ENCODE assay signal across 25 mouse cellular contexts in the genomic region with DNA sequence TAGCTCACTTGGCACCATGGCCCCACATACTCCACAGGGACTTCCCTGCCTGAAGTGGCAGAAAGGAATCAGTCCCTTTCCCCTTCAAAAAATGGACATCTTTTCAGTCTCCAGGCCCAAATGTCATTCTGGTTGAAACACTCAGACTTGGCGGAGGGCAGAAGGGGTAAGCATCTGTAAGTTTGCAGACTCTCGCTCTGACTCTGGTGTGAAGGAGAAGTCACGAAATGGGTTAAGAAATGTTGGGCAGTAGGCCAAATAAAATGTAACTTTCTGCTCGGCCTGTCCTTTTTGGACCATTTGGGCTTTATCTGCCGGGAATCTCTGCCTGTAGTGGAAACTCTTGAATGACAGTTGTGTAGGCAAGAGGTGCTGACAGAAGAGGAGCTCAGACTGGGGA.
DNase-seq lines count a peak whose midpoint lies in the region; ATAC-seq and TF ChIP-seq lines count a peak whose summit lies in the region.
"Had no signal": no experiment of that assay in that cellular context is flagged by ENCODE, and none has a peak within 500 bp of the region (broad histone marks: within the 10 kb centered on the region; RNA-seq: fewer than 3 reads in every experiment).

No protein-coding gene starts in this region.

- H3K4me1 ChIP-seq in lung, embryonic 14.5 days (ENCODE audit: insufficient read depth) = no peaks in the 10 kb centered on the region
- H3K4me1 ChIP-seq in lung, embryonic 16.5 days (replicated peaks; ENCODE audit: control insufficient read depth, insufficient read depth, low read length) = no peaks in the 10 kb centered on the region; the same call in 1 of the 2 replicates
- H3K4me1 ChIP-seq in ES-Bruce4 (ENCODE audit: control insufficient read depth, insufficient read depth, low read length) = no peaks in the 10 kb centered on the region
- H3K4me1 ChIP-seq: embryonic facial prominence, embryonic 13.5 days; embryonic facial prominence, embryonic 15.5 days; forebrain, embryonic 12.5 days had no signal

- H3K4me2 ChIP-seq in lung, embryonic 14.5 days = no peak overlapping the region
- no peak overlapping the region for H3K4me2 ChIP-seq in lung, embryonic 16.5 days (ENCODE audit: low read depth, low read length)
- H3K4me2 ChIP-seq: embryonic facial prominence, embryonic 13.5 days; embryonic facial prominence, embryonic 15.5 days; forebrain, embryonic 12.5 days had no signal

- no peaks in the 10 kb centered on the region for H3K36me3 ChIP-seq in lung, embryonic 14.5 days (ENCODE audit: insufficient read depth)
- no peaks in the 10 kb centered on the region for H3K36me3 ChIP-seq in lung, embryonic 16.5 days (ENCODE audit: control insufficient read depth, insufficient read depth, low read length)
- no peaks in the 10 kb centered on the region for H3K36me3 ChIP-seq in ES-Bruce4 (ENCODE audit: control insufficient read depth, insufficient read depth, low read length, poor library complexity, severe bottlenecking)
- H3K36me3 ChIP-seq: embryonic facial prominence, embryonic 13.5 days; embryonic facial prominence, embryonic 15.5 days; forebrain, embryonic 10.5 days; forebrain, embryonic 12.5 days had no signal

- no peak for TF ChIP-seq EP300 in ES-Bruce4 (IDR thresholded peaks at IDR 0.05; ENCODE audit: insufficient read depth, low read depth, low read length)

- H3K27ac ChIP-seq in lung, embryonic 14.5 days (ENCODE audit: low read depth) = no peak overlapping the region
- no peak overlapping the region for H3K27ac ChIP-seq in lung, embryonic 16.5 days (ENCODE audit: low read length)
- H3K27ac ChIP-seq in ES-Bruce4 (ENCODE audit: insufficient read depth, low read length) = peak overlapping the region; percentile 38; the same call in 1 of the 2 replicates
- H3K27ac ChIP-seq: embryonic facial prominence, embryonic 13.5 days; embryonic facial prominence, embryonic 15.5 days; forebrain, embryonic 10.5 days; forebrain, embryonic 12.5 days had no signal

- H3K9me3 ChIP-seq in lung, embryonic 14.5 days (ENCODE audit: low read depth, low read length) = no peaks in the 10 kb centered on the region
- no peaks in the 10 kb centered on the region for H3K9me3 ChIP-seq in lung, embryonic 16.5 days (ENCODE audit: control insufficient read depth, low read length)
- no peaks in the 10 kb centered on the region for H3K9me3 ChIP-seq in ES-Bruce4 (replicated peaks; ENCODE audit: control insufficient read depth, insufficient read depth, low read length, poor library complexity, severe bottlenecking)
- H3K9me3 ChIP-seq: embryonic facial prominence, embryonic 13.5 days; embryonic facial prominence, embryonic 15.5 days; forebrain, embryonic 10.5 days; forebrain, embryonic 12.5 days had no signal

- no peak overlapping the region for H3K4me3 ChIP-seq in lung, embryonic 14.5 days (ENCODE audit: low read depth, low read length)
- no peak overlapping the region for H3K4me3 ChIP-seq in lung, embryonic 16.5 days (ENCODE audit: low read length)
- H3K4me3 ChIP-seq in ES-Bruce4 (ENCODE audit: low read depth, low read length) = no peak overlapping the region
- H3K4me3 ChIP-seq: embryonic facial prominence, embryonic 13.5 days; embryonic facial prominence, embryonic 15.5 days; erythroblast, embryonic 14.5 days; forebrain, embryonic 10.5 days; forebrain, embryonic 12.5 days had no signal

- no peak for TF ChIP-seq CTCF in lung, embryonic 14.5 days (IDR thresholded peaks at IDR 0.05; ENCODE audit: low read depth)
- no peak for TF ChIP-seq CTCF in ES-Bruce4 (IDR thresholded peaks at IDR 0.05; ENCODE audit: low read depth, low read length)

- 41% methylated on average over 5 of the region's 5 CpGs for WGBS in lung, embryonic 14.5 days
- 47% methylated on average over 5 of the region's 5 CpGs for WGBS in lung, embryonic 16.5 days

- ATAC-seq in lung, embryonic 14.5 days (ENCODE audit: insufficient read depth) = peak; percentile 52; the same call in 1 of the 2 replicates
- ATAC-seq in lung, embryonic 16.5 days (ENCODE audit: low read depth) = peak; percentile 49; the same call in 1 of the 2 replicates
- ATAC-seq: CD4-positive, CD25-positive, alpha-beta regulatory T cell, adult 4 months; forebrain, embryonic 14.5 days; forebrain, embryonic 16.5 days had no signal

- no peak overlapping the region for H3K9ac ChIP-seq in lung, embryonic 14.5 days
- H3K9ac ChIP-seq in lung, embryonic 16.5 days (ENCODE audit: low read length) = no peak overlapping the region
- H3K9ac ChIP-seq in ES-Bruce4 (ENCODE audit: low read depth, poor library complexity, severe bottlenecking) = no peak overlapping the region
- H3K9ac ChIP-seq: embryonic facial prominence, embryonic 13.5 days; embryonic facial prominence, embryonic 15.5 days; forebrain, embryonic 12.5 days had no signal

- DNase-seq in lung, embryonic 14.5 days = peak; percentile 71
- DNase-seq in lung, postnatal 14 days = no peak
- DNase-seq in lung, postnatal 4 days = no peak
- DNase-seq: adrenal gland, adult 2 months; adrenal gland, postnatal 10 days; adrenal gland, postnatal 25 days; B cell, adult 2 months; cerebellum, adult 11 months; cerebellum, adult 18-20 months; cerebellum, adult 8-10 months; cerebellum, adult 9-11 months; cerebellum, postnatal 14 days; cerebellum, postnatal 36 days; embryo, embryonic 11 days had no signal

- H3K27me3 ChIP-seq in lung, embryonic 14.5 days (ENCODE audit: insufficient read depth, low read length) = peaks cover 8% of the 10 kb centered on the region
- peaks cover 2% of the 10 kb centered on the region for H3K27me3 ChIP-seq in lung, embryonic 16.5 days (ENCODE audit: control insufficient read depth, insufficient read depth, low read depth, low read length)
- H3K27me3 ChIP-seq in ES-Bruce4 (ENCODE audit: control insufficient read depth, insufficient read depth, low read length, poor library complexity, severe bottlenecking) = no peaks in the 10 kb centered on the region; the same call in 1 of the 2 replicates
- H3K27me3 ChIP-seq: CH12.LX; embryonic facial prominence, embryonic 15.5 days had no signal

- TF ChIP-seq POLR2A in ES-Bruce4 (IDR thresholded peaks at IDR 0.05; ENCODE audit: insufficient read depth, low read length) = no peak
